Mouse (Mus musculus): ENCODE results near the gene Snapin. TPM values are rescaled to one million over a fixed set of nuclear protein-coding genes. Genes with fewer than 3 reads are reported as not detected.

Gene Snapin
- polyA plus RNA-seq, 1 experiment: 82.4 TPM

- TF ChIP-seq CTCF (IDR thresholded peaks at IDR 0.05; ENCODE audit: borderline replicate concordance, insufficient read depth, low read depth, low read length): no peak
- no peak for TF ChIP-seq POLR2A (IDR thresholded peaks at IDR 0.05; ENCODE audit: borderline replicate concordance, insufficient read depth, low read length)
- no peaks in the 10 kb centered on the region for H3K4me1 ChIP-seq (ENCODE audit: control insufficient read depth, insufficient read depth, low read length)
- WGBS: 84% methylated on average over 9 of the region's 9 CpGs
- no peak overlapping the region for H3K4me3 ChIP-seq (replicated peaks; ENCODE audit: insufficient read depth, low read depth, low read length)
- H3K27ac ChIP-seq (ENCODE audit: insufficient read depth, low read length): no peak overlapping the region
- DNase-seq: no peak
- H3K27me3 ChIP-seq (ENCODE audit: control insufficient read depth, insufficient read depth, low read length): no peaks in the 10 kb centered on the region
Measured at GRCm38 (mm10) chr3:90512948-90513642, 22.3 kb upstream of the Snapin start.

- TF ChIP-seq POLR2A (IDR thresholded peaks at IDR 0.05; ENCODE audit: borderline replicate concordance, insufficient read depth, low read length): no peak
- no peak for TF ChIP-seq CTCF (IDR thresholded peaks at IDR 0.05; ENCODE audit: borderline replicate concordance, insufficient read depth, low read depth, low read length)
- DNase-seq: no peak
- 90% methylated on average over 5 of the region's 5 CpGs for WGBS
- Histone ChIP-seq H3K4me1 (ENCODE audit: control insufficient read depth, insufficient read depth, low read length) (no peaks in the 10 kb centered on the region), H3K27ac (ENCODE audit: insufficient read depth, low read length) (no peak overlapping the region), H3K4me3 (replicated peaks; ENCODE audit: insufficient read depth, low read depth, low read length) (no peak overlapping the region), H3K27me3 (ENCODE audit: control insufficient read depth, insufficient read depth, low read length) (no peaks in the 10 kb centered on the region)
Measured at GRCm38 (mm10) chr3:90512276-90512675, 21.4 kb upstream of the Snapin start.

- Histone ChIP-seq H3K4me1 (ENCODE audit: control insufficient read depth, insufficient read depth, low read length) (0 out of 2 replicates have a peak, but pooled peaks cover 2% of the 10 kb centered on the region), H3K27me3 (ENCODE audit: control insufficient read depth, insufficient read depth, low read length) (no peaks in the 10 kb centered on the region), H3K4me3 (replicated peaks; ENCODE audit: insufficient read depth, low read depth, low read length) (peak overlapping the region; percentile 100), H3K27ac (ENCODE audit: insufficient read depth, low read length) (no peak overlapping the region)
- TF ChIP-seq POLR2A (IDR thresholded peaks at IDR 0.05; ENCODE audit: borderline replicate concordance, insufficient read depth, low read length) (no peak), CTCF (IDR thresholded peaks at IDR 0.05; ENCODE audit: borderline replicate concordance, insufficient read depth, low read depth, low read length) (no peak)
- no peak for DNase-seq
- WGBS: 27% methylated on average over 2 of the region's 2 CpGs
Measured at GRCm38 (mm10) chr3:90509747-90510123, 18.9 kb upstream of the Snapin start.

DNA sequence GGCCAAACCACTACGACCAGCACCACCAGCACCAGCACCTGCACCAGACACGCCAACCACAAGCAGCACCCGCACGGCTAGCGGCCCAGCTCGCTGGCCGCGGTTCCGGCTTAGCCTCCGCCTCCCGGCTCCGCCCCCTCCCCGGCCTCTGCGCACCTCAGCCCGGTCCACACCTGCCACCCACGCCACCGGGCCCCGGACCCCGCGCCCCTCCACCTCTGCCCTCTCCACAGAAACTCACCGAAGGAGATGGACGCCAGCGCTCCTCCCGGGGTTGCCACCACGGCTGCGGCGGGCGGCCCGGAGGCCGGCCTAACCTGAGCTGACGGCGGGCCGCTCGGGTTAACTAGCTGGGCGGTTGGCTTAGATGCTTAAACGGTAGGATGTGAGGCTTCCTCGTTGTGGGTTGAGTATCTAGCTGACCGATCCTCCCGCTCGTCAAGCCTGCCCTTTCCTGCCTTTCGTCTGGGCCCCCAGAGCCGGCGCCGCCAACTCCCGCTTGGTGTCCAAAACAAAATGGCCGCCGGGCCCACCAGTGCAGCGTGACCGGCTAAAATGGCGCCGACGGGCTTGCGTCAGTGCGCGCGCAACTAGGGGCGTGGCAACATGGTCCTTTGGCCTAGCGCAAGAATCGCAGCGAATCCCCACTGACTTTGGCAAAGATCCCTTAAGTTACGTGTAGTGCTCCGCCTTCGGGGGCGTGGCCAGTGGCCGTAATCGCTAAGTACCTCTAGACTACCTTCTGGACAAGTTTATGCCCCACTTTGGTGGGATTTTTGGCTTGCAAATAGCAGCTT is 18.3 kb upstream of the Snapin start, which contains the start of gene Chtop:
TSS of gene Chtop (minus strand) at position 549 of the 797 bp plus-strand sequence.
- Histone ChIP-seq H3K27me3 (ENCODE audit: control insufficient read depth, insufficient read depth, low read length) (no peaks in the 10 kb centered on the region), H3K4me3 (replicated peaks; ENCODE audit: insufficient read depth, low read depth, low read length) (peak within 1 kb of the TSS; percentile 100), H3K4me1 (ENCODE audit: control insufficient read depth, insufficient read depth, low read length) (0 out of 2 replicates have a peak, but pooled peaks cover 2% of the 10 kb centered on the region), H3K27ac (ENCODE audit: insufficient read depth, low read length) (peak within 1 kb of the TSS; percentile 78)
- WGBS: under 1% methylated on average over 66 of the region's 66 CpGs
- TF ChIP-seq POLR2A (IDR thresholded peaks at IDR 0.05; ENCODE audit: borderline replicate concordance, insufficient read depth, low read length) (peak; percentile 27; the same call in 1 of the 2 replicates), CTCF (IDR thresholded peaks at IDR 0.05; ENCODE audit: borderline replicate concordance, insufficient read depth, low read depth, low read length) (no peak)
- DNase-seq: peak; percentile 99

DNA sequence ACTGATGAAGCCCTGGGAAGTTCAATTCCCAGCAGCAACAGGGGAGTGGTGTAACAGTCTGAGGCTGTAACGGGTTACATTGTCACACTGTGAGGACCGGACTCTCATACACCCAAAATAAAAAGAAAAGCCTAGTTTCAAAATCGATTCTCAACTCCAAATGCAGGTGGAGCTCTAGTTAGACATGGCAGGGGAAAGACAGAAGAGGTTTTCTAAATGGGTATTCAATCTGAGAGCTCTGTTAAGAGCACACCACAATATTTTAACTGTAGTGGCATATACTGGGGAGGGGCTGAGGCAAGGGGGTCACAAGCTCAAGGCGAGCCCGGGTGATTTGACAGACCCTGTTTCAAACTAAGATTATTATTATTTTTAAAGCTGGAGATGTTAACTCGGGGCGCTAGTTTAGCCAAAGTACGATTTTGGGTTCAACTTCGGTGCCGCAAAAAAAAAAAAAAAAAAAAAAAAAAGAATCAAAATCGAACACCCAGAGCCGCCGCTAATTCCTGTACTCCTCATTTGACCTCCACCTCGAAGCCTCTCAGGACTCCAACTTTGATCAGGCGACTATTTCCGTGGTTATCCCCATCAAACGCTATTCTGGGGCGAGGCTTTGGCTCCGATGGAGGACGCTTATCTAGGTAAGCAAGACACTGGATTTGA is 17.6 kb upstream of the Snapin start:
- TF ChIP-seq POLR2A (IDR thresholded peaks at IDR 0.05; ENCODE audit: borderline replicate concordance, insufficient read depth, low read length) (no peak), CTCF (IDR thresholded peaks at IDR 0.05; ENCODE audit: borderline replicate concordance, insufficient read depth, low read depth, low read length) (no peak)
- peaks cover 4% of the 10 kb centered on the region; the same call in 1 of the 2 replicates for H3K4me1 ChIP-seq (ENCODE audit: control insufficient read depth, insufficient read depth, low read length)

GRCm38 (mm10) chr3:90506362-90506761 is 15.5 kb upstream of the Snapin start:
- Histone ChIP-seq H3K27me3 (ENCODE audit: control insufficient read depth, insufficient read depth, low read length) (no peaks in the 10 kb centered on the region), H3K4me3 (replicated peaks; ENCODE audit: insufficient read depth, low read depth, low read length) (no peak overlapping the region), H3K4me1 (ENCODE audit: control insufficient read depth, insufficient read depth, low read length) (peaks cover 8% of the 10 kb centered on the region; the same call in 1 of the 2 replicates), H3K27ac (ENCODE audit: insufficient read depth, low read length) (no peak overlapping the region)
- WGBS: 93% methylated on average over 3 of the region's 3 CpGs
- TF ChIP-seq CTCF (IDR thresholded peaks at IDR 0.05; ENCODE audit: borderline replicate concordance, insufficient read depth, low read depth, low read length): no peak
- TF ChIP-seq POLR2A (IDR thresholded peaks at IDR 0.05; ENCODE audit: borderline replicate concordance, insufficient read depth, low read length): no peak
- DNase-seq: no peak

More for the DNA sequence above, 17.6 kb upstream of the Snapin start:
- H3K27me3 ChIP-seq (ENCODE audit: control insufficient read depth, insufficient read depth, low read length): no peaks in the 10 kb centered on the region
- DNase-seq: no peak
- H3K4me3 ChIP-seq (replicated peaks; ENCODE audit: insufficient read depth, low read depth, low read length): peak overlapping the region; percentile 100
- H3K27ac ChIP-seq (ENCODE audit: insufficient read depth, low read length): peak overlapping the region; percentile 78
- WGBS: under 1% methylated on average over 20 of the region's 20 CpGs

- no peak overlapping the region for H3K27ac ChIP-seq (ENCODE audit: insufficient read depth, low read length)
- H3K27me3 ChIP-seq (ENCODE audit: control insufficient read depth, insufficient read depth, low read length): no peaks in the 10 kb centered on the region
- TF ChIP-seq POLR2A (IDR thresholded peaks at IDR 0.05; ENCODE audit: borderline replicate concordance, insufficient read depth, low read length): no peak
- H3K4me1 ChIP-seq (ENCODE audit: control insufficient read depth, insufficient read depth, low read length): peaks cover 8% of the 10 kb centered on the region; the same call in 1 of the 2 replicates
- no peak for DNase-seq
- 93% methylated on average over 5 of the region's 5 CpGs for WGBS
- no peak overlapping the region for H3K4me3 ChIP-seq (replicated peaks; ENCODE audit: insufficient read depth, low read depth, low read length)
Measured at GRCm38 (mm10) chr3:90505216-90505615, 14.4 kb upstream of the Snapin start.
